Mouse (Mus musculus): Measurements from ENCODE around the gene Car2. TPM values are rescaled to one million over a fixed set of nuclear protein-coding genes. Genes with fewer than 3 reads are reported as not detected.

Gene Car2
- 203 and 209 TPM in 2 replicates for polyA plus RNA-seq (2021; fragmentation: Nextera tagmentation)
- long read RNA-seq, experiment 1, transcript Car2-201 (7 exons, 1,788 nt), result major isoform, 340 of 432 reads
- long read RNA-seq, experiment 1, partial matches to known transcripts, result 67 of 432 reads
- long read RNA-seq, experiment 1, other reads (novel, unspliced or antisense), result 23 of 432 reads
- long read RNA-seq, experiment 2, transcript Car2-201 (7 exons, 1,788 nt), result major isoform, 942 of 1,061 reads
- long read RNA-seq, experiment 2, partial matches to known transcripts, result 32 of 1,061 reads
- long read RNA-seq, experiment 2, other reads (novel, unspliced or antisense), result 85 of 1,061 reads

GRCm38 (mm10) chr3:14886102-14887098, at the start of gene Car2:
Gene Car2 (plus strand): TSS chr3:14886273.

DNA sequence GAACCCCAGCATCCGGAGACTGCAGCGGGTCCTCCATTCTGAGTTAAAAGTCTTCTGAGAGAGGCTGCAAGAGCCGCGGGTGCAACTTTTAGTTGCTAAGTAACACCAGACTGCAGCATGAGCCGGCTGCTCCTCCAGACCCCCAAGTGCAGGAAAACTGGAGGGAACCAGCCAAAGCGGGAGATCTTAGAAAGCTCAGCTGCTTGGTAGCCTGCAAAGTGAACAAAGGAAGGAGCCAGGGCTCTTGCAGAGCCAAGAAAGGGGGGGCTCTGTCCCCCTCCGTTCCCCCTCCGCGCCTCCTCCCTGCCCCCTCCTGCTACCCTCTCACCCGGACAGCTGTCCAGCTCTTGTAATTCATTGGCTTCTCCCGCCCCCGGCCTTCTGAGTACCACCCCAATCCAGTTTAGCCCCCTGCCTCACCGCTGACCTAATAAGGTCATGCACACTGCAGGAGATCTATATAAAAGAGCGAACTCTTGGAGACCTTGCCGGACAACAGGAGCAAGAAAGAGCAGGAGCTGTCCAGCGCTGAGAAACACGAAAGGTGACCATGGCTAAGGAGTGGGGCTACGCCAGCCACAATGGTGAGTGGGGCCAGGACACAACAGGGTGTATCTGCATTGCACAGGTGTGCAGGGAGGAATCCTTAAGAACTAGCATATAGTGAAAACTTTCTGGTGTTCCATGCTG, 22.9 kb upstream of the Car2 start, which contains the start of gene Car3:
Car3 (plus strand) TSS at position 491 of the 690 bp plus-strand sequence.

Other genes with a start within 250 kb of the Car2 start
- gene Car13, start 244.5 kb upstream of the Car2 start, polyA plus RNA-seq (2021; fragmentation: Nextera tagmentation), result 0.88 and 1.3 TPM in 2 replicates
- 0.20 TPM in 1 of 2 replicates, not detected in the other for gene Car1, start 77.9 kb upstream of the Car2 start, polyA plus RNA-seq (2021; fragmentation: Nextera tagmentation)
- gene Car3, start 22.8 kb upstream of the Car2 start, polyA plus RNA-seq (2021; fragmentation: Nextera tagmentation), result 0.77 and 1.2 TPM in 2 replicates